Mouse (Mus musculus): Measurements from ENCODE around the gene Prss43. TPM values are rescaled to one million over a fixed set of nuclear protein-coding genes. Genes with fewer than 3 reads are reported as not detected.

The Prss43 gene
- polyA plus RNA-seq, 1 experiment from 2014 or later: not detected

DNA sequence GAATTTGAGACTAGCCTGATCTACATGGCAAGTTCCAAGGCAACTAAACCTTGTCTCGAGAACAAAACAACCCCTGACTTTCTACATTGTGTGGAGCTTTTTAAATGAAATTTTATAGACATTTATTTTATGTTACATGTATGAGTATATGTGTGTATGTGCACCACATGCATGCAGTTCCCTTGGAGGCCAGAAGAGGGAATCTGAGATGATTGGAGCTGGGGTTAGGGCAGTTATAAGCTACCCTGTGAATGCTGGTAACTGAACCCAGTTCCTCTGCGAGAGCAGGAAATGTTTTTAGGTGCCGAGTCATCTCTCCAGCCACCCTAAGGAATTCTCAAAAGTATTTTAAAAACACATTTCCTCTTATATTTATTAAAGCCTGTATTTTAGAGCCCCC lies 38.3 kb upstream of the Prss43 start:
- H3K27me3 ChIP-seq (ENCODE audit: control insufficient read depth, insufficient read depth, low read length): no peaks in the 10 kb centered on the region
- 90% methylated on average over 3 of the region's 3 CpGs for WGBS
- H3K27ac ChIP-seq (replicated peaks in 1 of 2; ENCODE audit: control insufficient read depth in 1 of 2, insufficient read depth in 1 of 2, low read depth in 2 of 2, low read length in 2 of 2): no peak overlapping the region
- no peaks in the 10 kb centered on the region for H3K36me3 ChIP-seq (ENCODE audit: control insufficient read depth, insufficient read depth, low read length)
- ATAC-seq (ENCODE audit: insufficient number of reproducible peaks, insufficient read depth, low FRiP score, low read depth): no peak
- H3K4me3 ChIP-seq (ENCODE audit: control insufficient read depth in 1 of 2, insufficient read depth in 1 of 2, low read depth in 1 of 2, low read length in 2 of 2): no peak overlapping the region
- H3K9me3 ChIP-seq (ENCODE audit: control insufficient read depth, low read length): no peaks in the 10 kb centered on the region
- no peak overlapping the region for H3K4me2 ChIP-seq (ENCODE audit: low read length)
- H3K9ac ChIP-seq (ENCODE audit: low read length): no peak overlapping the region
- peaks cover 0 to 5% of the 10 kb centered on the region in 2 experiments; a peak in 2 of 4 replicates for H3K4me1 ChIP-seq (ENCODE audit: control insufficient read depth in 2 of 2, insufficient read depth in 2 of 2, low read length in 2 of 2)

DNA sequence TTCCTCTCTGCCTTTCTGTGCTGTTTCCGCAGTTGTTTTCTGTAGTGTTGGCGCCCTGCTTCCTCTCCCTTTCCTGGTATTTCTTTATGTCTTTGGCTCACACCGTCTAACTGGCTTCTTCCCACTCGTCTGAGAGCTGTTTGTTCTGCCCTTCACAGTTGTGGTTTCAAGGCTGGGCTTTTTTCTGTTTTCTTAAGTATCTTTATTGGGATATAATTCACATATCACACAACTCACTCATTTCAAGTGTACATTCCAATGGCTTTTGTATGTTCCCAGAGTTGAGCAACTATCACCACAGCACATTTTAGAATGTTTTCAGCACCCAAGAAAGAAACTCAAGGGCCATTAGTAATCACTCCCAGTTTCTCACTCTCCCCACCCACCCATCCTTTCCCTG lies 36.0 kb upstream of the Prss43 start:
- H3K4me1 ChIP-seq (ENCODE audit: control insufficient read depth in 2 of 2, insufficient read depth in 2 of 2, low read length in 2 of 2): no peaks in the 10 kb centered on the region
- no peak overlapping the region for H3K4me2 ChIP-seq (ENCODE audit: low read length)
- no peak overlapping the region for H3K4me3 ChIP-seq (ENCODE audit: control insufficient read depth in 1 of 2, insufficient read depth in 1 of 2, low read depth in 1 of 2, low read length in 2 of 2)
- H3K9me3 ChIP-seq (ENCODE audit: control insufficient read depth, low read length): no peaks in the 10 kb centered on the region
- H3K27ac ChIP-seq (replicated peaks in 1 of 2; ENCODE audit: control insufficient read depth in 1 of 2, insufficient read depth in 1 of 2, low read depth in 2 of 2, low read length in 2 of 2): no peak overlapping the region
- no peaks in the 10 kb centered on the region for H3K36me3 ChIP-seq (ENCODE audit: control insufficient read depth, insufficient read depth, low read length)
- no peaks in the 10 kb centered on the region for H3K27me3 ChIP-seq (ENCODE audit: control insufficient read depth, insufficient read depth, low read length)
- no peak for ATAC-seq (ENCODE audit: insufficient number of reproducible peaks, insufficient read depth, low FRiP score, low read depth)
- H3K9ac ChIP-seq (ENCODE audit: low read length): no peak overlapping the region
- WGBS: 65% methylated on average over 4 of the region's 4 CpGs

DNA sequence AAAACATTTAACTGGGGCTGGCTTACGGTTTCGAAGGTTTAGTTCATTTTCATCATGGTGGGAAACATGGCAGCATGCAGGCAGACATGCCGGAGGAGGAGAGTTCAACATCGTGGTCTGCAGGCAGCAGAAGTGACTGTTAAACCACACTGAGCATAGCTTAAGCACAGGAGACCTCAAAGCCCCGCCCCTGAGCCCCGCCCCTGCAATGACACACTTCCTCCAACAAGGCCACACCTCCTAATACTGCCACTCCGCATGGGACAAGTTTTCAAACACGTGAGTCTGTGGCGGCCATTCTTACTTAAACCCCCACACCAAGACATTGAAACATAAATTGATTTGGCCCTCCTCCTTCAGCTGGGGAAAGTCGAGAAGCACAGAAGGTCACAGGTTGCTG lies 29.5 kb upstream of the Prss43 start:
- H3K4me1 ChIP-seq (ENCODE audit: control insufficient read depth in 2 of 2, insufficient read depth in 2 of 2, low read length in 2 of 2): no peaks in the 10 kb centered on the region
- H3K4me2 ChIP-seq (ENCODE audit: low read length): no peak overlapping the region
- H3K9ac ChIP-seq (ENCODE audit: low read length): no peak overlapping the region
- H3K27me3 ChIP-seq (ENCODE audit: control insufficient read depth, insufficient read depth, low read length): no peaks in the 10 kb centered on the region
- WGBS: 83% methylated on average over 10 of the region's 10 CpGs
- H3K27ac ChIP-seq (replicated peaks in 1 of 2; ENCODE audit: control insufficient read depth in 1 of 2, insufficient read depth in 1 of 2, low read depth in 2 of 2, low read length in 2 of 2): no peak overlapping the region
- H3K4me3 ChIP-seq (ENCODE audit: control insufficient read depth in 1 of 2, insufficient read depth in 1 of 2, low read depth in 1 of 2, low read length in 2 of 2): no peak overlapping the region
- no peaks in the 10 kb centered on the region for H3K9me3 ChIP-seq (ENCODE audit: control insufficient read depth, low read length)
- H3K36me3 ChIP-seq (ENCODE audit: control insufficient read depth, insufficient read depth, low read length): no peaks in the 10 kb centered on the region
- no peak for ATAC-seq (ENCODE audit: insufficient number of reproducible peaks, insufficient read depth, low FRiP score, low read depth)

DNA sequence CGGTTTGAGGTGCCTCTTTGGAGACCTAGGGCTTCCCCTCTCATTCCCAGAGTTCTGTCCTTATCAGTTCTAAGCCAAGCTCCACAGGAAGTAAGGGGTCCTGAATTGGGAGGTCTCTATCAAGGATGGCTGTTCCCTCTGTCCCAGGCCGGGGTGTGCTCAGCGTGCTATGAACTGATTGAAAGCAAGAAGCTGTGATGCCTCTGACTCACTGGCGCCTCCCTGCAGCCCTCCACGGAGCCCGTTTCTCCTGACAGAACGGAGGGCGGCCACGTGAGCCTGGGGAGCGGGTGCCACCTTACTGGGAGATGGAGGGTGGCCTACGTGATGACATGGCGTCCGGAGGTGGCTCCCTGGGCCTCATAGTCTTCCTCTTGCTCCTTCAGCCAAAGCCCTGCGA lies 28.6 kb upstream of the Prss43 start, which contains the start of gene Prss42:
Gene Prss42, plus strand, starts transcription at position 301 of the 400 bp plus-strand sequence.
- Histone ChIP-seq H3K27ac (replicated peaks in 1 of 2; ENCODE audit: control insufficient read depth in 1 of 2, insufficient read depth in 1 of 2, low read depth in 2 of 2, low read length in 2 of 2) (no peak within 1 kb of the TSS), H3K36me3 (ENCODE audit: control insufficient read depth, insufficient read depth, low read length) (no peaks in the 10 kb centered on the region), H3K4me1 (ENCODE audit: control insufficient read depth in 2 of 2, insufficient read depth in 2 of 2, low read length in 2 of 2) (no peaks in the 10 kb centered on the region), H3K27me3 (ENCODE audit: control insufficient read depth, insufficient read depth, low read length) (no peaks in the 10 kb centered on the region), H3K4me3 (ENCODE audit: control insufficient read depth in 1 of 2, insufficient read depth in 1 of 2, low read depth in 1 of 2, low read length in 2 of 2) (no peak within 1 kb of the TSS), H3K9me3 (ENCODE audit: control insufficient read depth, low read length) (no peaks in the 10 kb centered on the region), H3K4me2 (ENCODE audit: low read length) (no peak within 1 kb of the TSS), H3K9ac (ENCODE audit: low read length) (no peak within 1 kb of the TSS)
- WGBS: 85% methylated on average over 14 of the region's 14 CpGs
- ATAC-seq (ENCODE audit: insufficient number of reproducible peaks, insufficient read depth, low FRiP score, low read depth): no peak

DNA sequence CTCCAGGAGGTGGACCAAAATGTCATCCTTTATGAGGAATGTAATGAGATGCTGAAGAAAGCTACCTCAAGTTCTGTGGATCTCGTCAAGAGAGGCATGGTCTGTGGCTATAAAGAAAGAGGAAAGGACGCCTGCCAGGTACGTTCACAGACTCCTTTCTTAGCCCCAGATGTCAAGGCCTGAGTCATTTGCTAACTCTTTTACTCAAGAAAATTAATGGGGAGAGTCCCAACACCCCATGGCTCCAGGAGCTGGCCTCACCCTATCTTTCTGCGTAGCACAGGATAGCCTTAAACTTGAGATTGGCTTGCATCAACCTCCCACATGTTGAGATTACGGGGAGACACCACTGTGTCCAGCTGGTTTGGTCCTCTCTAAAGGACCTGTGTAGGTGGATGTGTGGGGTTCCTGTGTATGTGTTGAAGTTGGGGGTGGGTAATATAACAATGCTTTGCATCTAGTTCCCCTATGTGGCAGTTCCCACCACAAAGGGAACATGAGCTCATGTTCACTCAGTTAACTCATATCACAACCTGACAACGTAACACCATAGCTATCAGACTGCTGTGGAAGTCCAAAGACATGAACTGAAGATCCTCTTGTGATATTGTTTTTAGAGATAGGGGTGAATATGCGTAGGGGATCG lies 25.5 kb upstream of the Prss43 start:
- Histone ChIP-seq H3K9ac (ENCODE audit: low read length) (no peak overlapping the region), H3K4me3 (ENCODE audit: control insufficient read depth in 1 of 2, insufficient read depth in 1 of 2, low read depth in 1 of 2, low read length in 2 of 2) (no peak overlapping the region), H3K27me3 (ENCODE audit: control insufficient read depth, insufficient read depth, low read length) (no peaks in the 10 kb centered on the region), H3K4me1 (ENCODE audit: control insufficient read depth in 2 of 2, insufficient read depth in 2 of 2, low read length in 2 of 2) (no peaks in the 10 kb centered on the region; a peak in 1 of 4 replicates), H3K4me2 (ENCODE audit: low read length) (no peak overlapping the region), H3K9me3 (ENCODE audit: control insufficient read depth, low read length) (no peaks in the 10 kb centered on the region), H3K27ac (replicated peaks in 1 of 2; ENCODE audit: control insufficient read depth in 1 of 2, insufficient read depth in 1 of 2, low read depth in 2 of 2, low read length in 2 of 2) (no peak overlapping the region), H3K36me3 (ENCODE audit: control insufficient read depth, insufficient read depth, low read length) (no peaks in the 10 kb centered on the region)
- WGBS: 84% methylated on average over 8 of the region's 8 CpGs
- no peak for ATAC-seq (ENCODE audit: insufficient number of reproducible peaks, insufficient read depth, low FRiP score, low read depth)

DNA sequence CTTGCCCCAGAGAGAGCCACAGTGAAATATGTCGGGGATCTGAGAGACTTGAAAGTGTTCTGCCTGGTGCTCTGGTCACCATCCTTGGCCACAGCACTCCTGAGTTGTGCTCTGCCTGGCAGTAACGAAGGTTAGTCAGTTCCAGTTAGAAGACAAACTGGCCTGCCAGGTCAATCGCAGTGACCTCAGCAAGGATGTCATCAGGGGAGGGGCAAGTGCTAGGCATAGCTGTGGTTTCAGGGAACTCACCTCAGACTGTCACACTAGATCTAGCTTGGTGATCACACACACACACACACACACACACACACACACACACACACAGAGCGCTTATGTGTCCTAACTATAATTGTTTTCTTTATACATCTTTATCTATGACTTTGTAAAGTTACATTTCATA lies 23.2 kb upstream of the Prss43 start:
- no peak overlapping the region for H3K4me3 ChIP-seq (ENCODE audit: control insufficient read depth in 1 of 2, insufficient read depth in 1 of 2, low read depth in 1 of 2, low read length in 2 of 2)
- no peaks in the 10 kb centered on the region; a peak in 1 of 4 replicates for H3K4me1 ChIP-seq (ENCODE audit: control insufficient read depth in 2 of 2, insufficient read depth in 2 of 2, low read length in 2 of 2)
- no peaks in the 10 kb centered on the region for H3K36me3 ChIP-seq (ENCODE audit: control insufficient read depth, insufficient read depth, low read length)
- ATAC-seq (ENCODE audit: insufficient number of reproducible peaks, insufficient read depth, low FRiP score, low read depth): no peak
- no peaks in the 10 kb centered on the region for H3K9me3 ChIP-seq (ENCODE audit: control insufficient read depth, low read length)
- WGBS: 54% methylated on average over 4 of the region's 4 CpGs
- H3K27ac ChIP-seq (replicated peaks in 1 of 2; ENCODE audit: control insufficient read depth in 1 of 2, insufficient read depth in 1 of 2, low read depth in 2 of 2, low read length in 2 of 2): no peak overlapping the region
- H3K9ac ChIP-seq (ENCODE audit: low read length): no peak overlapping the region
- H3K27me3 ChIP-seq (ENCODE audit: control insufficient read depth, insufficient read depth, low read length): no peaks in the 10 kb centered on the region
- no peak overlapping the region for H3K4me2 ChIP-seq (ENCODE audit: low read length)

DNA sequence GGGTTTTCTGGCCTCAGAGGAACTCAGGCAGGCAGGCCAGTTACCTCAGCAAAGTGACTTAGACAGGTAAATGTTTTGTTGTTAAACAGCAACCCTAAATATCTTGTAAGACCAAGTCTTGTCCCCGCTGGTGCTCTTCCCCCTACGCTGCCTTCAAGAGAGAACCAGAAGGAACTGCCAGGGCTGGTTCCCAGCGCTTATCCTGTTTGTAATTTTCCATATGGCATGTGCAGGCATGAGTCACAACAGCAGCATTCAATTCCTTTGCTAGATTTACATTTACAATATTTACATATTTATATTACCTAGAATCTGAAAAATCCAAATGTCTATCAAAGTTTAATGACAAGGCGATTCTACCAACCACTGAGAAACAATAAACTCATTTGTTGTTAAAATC lies 16.4 kb upstream of the Prss43 start:
- 83% methylated on average over 4 of the region's 4 CpGs for WGBS
- H3K4me1 ChIP-seq (ENCODE audit: control insufficient read depth in 2 of 2, insufficient read depth in 2 of 2, low read length in 2 of 2): no peaks in the 10 kb centered on the region
- H3K27me3 ChIP-seq (ENCODE audit: control insufficient read depth, insufficient read depth, low read length): no peaks in the 10 kb centered on the region
- no peak for ATAC-seq (ENCODE audit: insufficient number of reproducible peaks, insufficient read depth, low FRiP score, low read depth)
- no peaks in the 10 kb centered on the region for H3K36me3 ChIP-seq (ENCODE audit: control insufficient read depth, insufficient read depth, low read length)
- H3K9me3 ChIP-seq (ENCODE audit: control insufficient read depth, low read length): no peaks in the 10 kb centered on the region
- no peak overlapping the region for H3K4me2 ChIP-seq (ENCODE audit: low read length)
- no peak overlapping the region for H3K27ac ChIP-seq (replicated peaks in 1 of 2; ENCODE audit: control insufficient read depth in 1 of 2, insufficient read depth in 1 of 2, low read depth in 2 of 2, low read length in 2 of 2)
- H3K9ac ChIP-seq (ENCODE audit: low read length): no peak overlapping the region
- no peak overlapping the region for H3K4me3 ChIP-seq (ENCODE audit: control insufficient read depth in 1 of 2, insufficient read depth in 1 of 2, low read depth in 1 of 2, low read length in 2 of 2)

DNA sequence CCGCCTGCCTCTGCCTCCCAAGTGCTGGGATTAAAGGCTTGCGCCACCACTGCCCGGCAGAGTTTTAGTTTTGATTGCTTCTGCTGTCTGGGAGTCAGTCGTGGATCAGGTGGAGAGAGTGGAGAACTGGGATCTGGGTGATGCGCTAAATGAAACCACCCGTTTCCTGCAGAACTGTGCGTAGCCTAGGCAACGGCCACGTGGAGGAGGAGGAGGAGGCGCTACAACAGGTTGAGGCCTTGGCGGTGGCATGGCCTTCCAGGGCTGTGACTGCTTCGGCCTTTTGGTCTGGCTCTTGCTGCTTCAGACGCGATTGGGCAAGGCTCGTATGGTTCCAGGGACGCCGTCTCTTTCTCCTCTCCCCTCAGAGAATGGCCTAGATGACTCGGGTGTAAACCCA lies 12.7 kb upstream of the Prss43 start, which contains the start of gene Prss44:
Gene Prss44, plus strand, starts transcription at position 206 of the 400 bp plus-strand sequence.
- H3K27ac ChIP-seq (replicated peaks in 1 of 2; ENCODE audit: control insufficient read depth in 1 of 2, insufficient read depth in 1 of 2, low read depth in 2 of 2, low read length in 2 of 2): no peak within 1 kb of the TSS
- H3K36me3 ChIP-seq (ENCODE audit: control insufficient read depth, insufficient read depth, low read length): no peaks in the 10 kb centered on the region
- H3K9ac ChIP-seq (ENCODE audit: low read length): no peak within 1 kb of the TSS
- no peaks in the 10 kb centered on the region for H3K4me1 ChIP-seq (ENCODE audit: control insufficient read depth in 2 of 2, insufficient read depth in 2 of 2, low read length in 2 of 2)
- H3K4me2 ChIP-seq (ENCODE audit: low read length): no peak within 1 kb of the TSS
- H3K9me3 ChIP-seq (ENCODE audit: control insufficient read depth, low read length): no peaks in the 10 kb centered on the region
- no peak within 1 kb of the TSS for H3K4me3 ChIP-seq (ENCODE audit: control insufficient read depth in 1 of 2, insufficient read depth in 1 of 2, low read depth in 1 of 2, low read length in 2 of 2)
- ATAC-seq (ENCODE audit: insufficient number of reproducible peaks, insufficient read depth, low FRiP score, low read depth): no peak
- 47% methylated on average over 18 of the region's 18 CpGs for WGBS
- H3K27me3 ChIP-seq (ENCODE audit: control insufficient read depth, insufficient read depth, low read length): no peaks in the 10 kb centered on the region; the same call in 1 of the 2 replicates
